Mouse (Mus musculus) ES-Bruce4 (cell line): ENCODE measurements around the gene Gtf3c6. TPM values are rescaled to one million over a fixed set of nuclear protein-coding genes. Genes with fewer than 3 reads are reported as not detected.

ENCODE experiments used
- H3K27ac ChIP-seq: 2 replicates; pipeline ENCODE4 v1.5.1; 2012; ENCODE audit warnings: low read length, inconsistent platforms; ENCODE audit not compliant: insufficient read depth
- H3K27me3 ChIP-seq: 2 replicates; pipeline ENCODE4 v1.6.1; 2012; ENCODE audit warnings: mild to moderate bottlenecking, low read length, inconsistent platforms; ENCODE audit not compliant: control insufficient read depth, poor library complexity, insufficient read depth, severe bottlenecking
- H3K36me3 ChIP-seq: 2 replicates; pipeline ENCODE4 v1.6.1; 2012; ENCODE audit warnings: inconsistent platforms, mild to moderate bottlenecking, low read length, moderate library complexity; ENCODE audit not compliant: control insufficient read depth, poor library complexity, insufficient read depth, severe bottlenecking
- H3K4me1 ChIP-seq: one replicate; pipeline ENCODE4 v1.8.1; 2011; ENCODE audit warnings: low read length; ENCODE audit not compliant: control insufficient read depth, insufficient read depth
- H3K4me3 ChIP-seq: 2 replicates; pipeline ENCODE4 v1.5.1; 2011; ENCODE audit warnings: low read depth, mild to moderate bottlenecking, low read length
- H3K9ac ChIP-seq: 2 replicates; pipeline ENCODE4 v1.6.1; 2012; ENCODE audit warnings: low read depth, mild to moderate bottlenecking, inconsistent platforms; ENCODE audit not compliant: poor library complexity, severe bottlenecking
- H3K9me3 ChIP-seq: replicated peaks from 2 replicates; pipeline ENCODE4 v1.6.1; 2012; ENCODE audit warnings: mild to moderate bottlenecking, low read length, inconsistent platforms; ENCODE audit not compliant: control insufficient read depth, poor library complexity, insufficient read depth, severe bottlenecking
- CTCF ChIP-seq: IDR thresholded peaks from one replicate; pipeline ENCODE4 v1.8.1; 2011; ENCODE audit warnings: low read depth, low read length
- EP300 ChIP-seq: IDR thresholded peaks from 2 replicates; pipeline ENCODE4 v1.6.1; 2011; ENCODE audit warnings: low read depth, low read length; ENCODE audit not compliant: insufficient read depth
- POLR2A ChIP-seq: IDR thresholded peaks from one replicate; pipeline ENCODE4 v1.8.1; 2011; ENCODE audit warnings: low read length; ENCODE audit not compliant: insufficient read depth
- polyA plus RNA-seq: library from polyadenylated mRNA; stranded (reverse); fragments of >200 nt; gene quantifications from 2 replicates; pipeline ENCODE4 v1.2.4, GENCODE M21; 2011; ENCODE audit warnings: low read depth; ENCODE audit not compliant: missing spikeins, insufficient read depth, insufficient read length

Gene Gtf3c6
- polyA plus RNA-seq, 1 experiment: 42.3 TPM

DNA sequence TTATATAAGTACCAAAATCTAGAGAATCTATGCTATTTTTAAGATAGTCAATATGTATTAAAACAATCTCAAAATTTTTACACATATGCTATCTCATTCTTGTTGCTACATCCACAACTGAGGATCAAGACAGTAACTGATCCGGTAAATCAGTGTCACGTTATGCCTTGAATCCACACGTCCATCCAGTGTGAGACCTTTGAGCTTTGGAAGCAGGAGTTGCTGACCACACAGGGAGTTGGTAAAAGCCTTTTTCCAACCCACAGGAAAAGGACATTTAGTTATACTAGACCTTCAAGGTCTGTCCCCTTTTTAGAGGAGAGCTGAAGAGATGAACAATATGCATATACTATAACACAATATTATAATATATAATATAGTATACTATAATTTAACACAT lies 24.7 kb downstream of the Gtf3c6 start:
- no peak for TF ChIP-seq EP300
- Histone ChIP-seq H3K4me1 (no peaks in the 10 kb centered on the region), H3K27ac (no peak overlapping the region), H3K9ac (no peak overlapping the region), H3K4me3 (no peak overlapping the region), H3K27me3 (no peaks in the 10 kb centered on the region), H3K36me3 (peaks cover 25% of the 10 kb centered on the region), H3K9me3 (no peaks in the 10 kb centered on the region)

GRCm38 (mm10) chr10:40232442-40232841 lies 25.5 kb downstream of the Gtf3c6 start:
- H3K4me3 ChIP-seq: no peak overlapping the region
- no peak overlapping the region for H3K9ac ChIP-seq
- H3K36me3 ChIP-seq: peaks cover 31% of the 10 kb centered on the region
- no peak for TF ChIP-seq CTCF
- TF ChIP-seq EP300: no peak
- TF ChIP-seq POLR2A: no peak
- no peaks in the 10 kb centered on the region for H3K27me3 ChIP-seq
- H3K27ac ChIP-seq: no peak overlapping the region
- H3K9me3 ChIP-seq: no peaks in the 10 kb centered on the region
- no peaks in the 10 kb centered on the region for H3K4me1 ChIP-seq

GRCm38 (mm10) chr10:40229725-40230124 lies 28.2 kb downstream of the Gtf3c6 start:
- Histone ChIP-seq H3K4me1 (no peaks in the 10 kb centered on the region), H3K36me3 (peaks cover 51% of the 10 kb centered on the region), H3K9me3 (no peaks in the 10 kb centered on the region), H3K9ac (no peak overlapping the region), H3K27me3 (no peaks in the 10 kb centered on the region), H3K27ac (no peak overlapping the region), H3K4me3 (no peak overlapping the region)
- TF ChIP-seq CTCF (no peak), POLR2A (no peak), EP300 (no peak)

- H3K9me3 ChIP-seq: peaks cover 2% of the 10 kb centered on the region
- H3K36me3 ChIP-seq: peaks cover 57% of the 10 kb centered on the region
- H3K4me3 ChIP-seq: no peak overlapping the region
- TF ChIP-seq EP300 (no peak), POLR2A (no peak), CTCF (no peak)
- no peak overlapping the region for H3K27ac ChIP-seq
- H3K27me3 ChIP-seq: no peaks in the 10 kb centered on the region
- H3K4me1 ChIP-seq: no peaks in the 10 kb centered on the region
- no peak overlapping the region for H3K9ac ChIP-seq
Observed at GRCm38 (mm10) chr10:40227660-40228303, 30.1 kb downstream of the Gtf3c6 start.

GRCm38 (mm10) chr10:40218874-40219273 lies 39.0 kb downstream of the Gtf3c6 start:
- no peak overlapping the region for H3K27ac ChIP-seq
- no peak overlapping the region for H3K9ac ChIP-seq
- H3K9me3 ChIP-seq: peaks cover 18% of the 10 kb centered on the region
- no peak for TF ChIP-seq CTCF
- no peak for TF ChIP-seq POLR2A
- no peak for TF ChIP-seq EP300
- H3K27me3 ChIP-seq: no peaks in the 10 kb centered on the region
- no peak overlapping the region for H3K4me3 ChIP-seq
- no peaks in the 10 kb centered on the region for H3K4me1 ChIP-seq
- H3K36me3 ChIP-seq: peaks cover 13% of the 10 kb centered on the region

DNA sequence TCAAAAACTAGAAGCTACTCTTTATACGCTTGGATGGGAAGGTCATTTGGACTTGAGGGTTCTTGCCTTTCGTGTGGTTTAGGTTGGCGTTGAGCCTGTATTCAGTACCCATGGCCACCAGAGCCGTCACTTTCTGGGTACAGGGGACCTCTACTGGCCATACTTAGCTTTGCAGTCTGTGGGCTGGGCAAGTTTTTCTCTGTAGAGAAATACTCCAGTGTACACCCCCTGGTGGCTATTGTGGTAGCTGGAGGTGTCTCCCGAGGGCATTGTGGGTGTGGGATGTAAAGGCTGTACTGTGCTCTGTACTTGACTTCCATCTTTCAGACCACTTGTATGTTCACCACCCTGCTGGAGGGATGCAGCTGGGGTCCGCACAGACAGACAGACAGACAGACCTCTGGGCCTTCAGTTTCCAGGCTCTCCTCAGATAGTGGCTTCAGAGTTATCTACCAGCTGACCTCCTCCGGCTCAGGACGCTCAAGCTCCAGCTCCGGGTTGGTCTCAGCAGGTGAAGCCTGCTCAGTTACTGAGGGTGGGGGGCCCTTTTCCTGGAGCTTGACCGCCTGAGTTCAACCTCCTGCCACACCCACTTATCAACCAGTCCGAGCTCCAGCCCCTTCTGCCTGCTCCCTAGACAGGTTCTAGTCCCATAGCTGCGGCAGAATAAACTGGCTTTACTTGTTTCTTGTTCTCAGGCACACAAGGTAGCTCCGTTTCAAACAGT lies 45.3 kb downstream of the Gtf3c6 start:
- Histone ChIP-seq H3K27me3 (no peaks in the 10 kb centered on the region), H3K4me1 (no peaks in the 10 kb centered on the region), H3K36me3 (no peaks in the 10 kb centered on the region), H3K9ac (no peak overlapping the region), H3K9me3 (no peaks in the 10 kb centered on the region), H3K27ac (no peak overlapping the region), H3K4me3 (peak overlapping the region; percentile 57)
- no peak for TF ChIP-seq POLR2A
- TF ChIP-seq CTCF: peak; percentile 87

Other genes starting within 250 kb of the Gtf3c6 start
- not detected in 2 replicates for gene Mfsd4b1, start 232.8 kb downstream of the Gtf3c6 start, polyA plus RNA-seq
- 4.7 and 5.4 TPM in 2 replicates for gene Slc16a10, start 115.8 kb downstream of the Gtf3c6 start, polyA plus RNA-seq
- 141 and 154 TPM in 2 replicates for gene Rpf2, start 11.1 kb downstream of the Gtf3c6 start, polyA plus RNA-seq
- 149 and 150 TPM in 2 replicates for gene Amd1, start 44.1 kb upstream of the Gtf3c6 start, polyA plus RNA-seq
- 14.1 and 16.0 TPM in 2 replicates for gene Cdk19, start 81.5 kb upstream of the Gtf3c6 start, polyA plus RNA-seq